Mouse (Mus musculus) olfactory bulb, adult 2 months (tissue): Measurements from ENCODE around the gene Pemt. TPM values are rescaled to one million over a fixed set of nuclear protein-coding genes. Genes with fewer than 3 reads are reported as not detected.
"Not testable (repeated sequence)": the region's sequence is repeated elsewhere in the genome, so short reads cannot be mapped to it uniquely, and the experiment has no call there.

ENCODE experiments used
- H3K27ac ChIP-seq: fragments of 200-500 bp; 2 replicates; pipeline ENCODE4 v1.5.1; 2012; ENCODE audit warnings: low read depth, low read length; ENCODE audit not compliant: insufficient read depth
- H3K4me1 ChIP-seq: fragments of 200-500 bp; 2 replicates; pipeline ENCODE4 v1.6.1; 2012; ENCODE audit warnings: low read length; ENCODE audit not compliant: control insufficient read depth, insufficient read depth
- H3K4me3 ChIP-seq: fragments of 200-500 bp; 2 replicates; pipeline ENCODE4 v1.5.1; 2012; ENCODE audit warnings: mild to moderate bottlenecking, low read depth, low read length, moderate library complexity; ENCODE audit not compliant: insufficient read depth
- CTCF ChIP-seq: fragments of 200-500 bp; IDR thresholded peaks from 2 replicates; pipeline ENCODE4 v1.5.1; 2012; ENCODE audit warnings: low read depth, mild to moderate bottlenecking, low read length, moderate library complexity; ENCODE audit not compliant: insufficient read depth
- POLR2A ChIP-seq: fragments of 200-500 bp; IDR thresholded peaks from 2 replicates; pipeline ENCODE4 v1.6.1; 2012; ENCODE audit warnings: mild to moderate bottlenecking, low read depth, low read length, moderate library complexity; ENCODE audit not compliant: insufficient read depth
- WGBS: fragments of 180-500 bp; shearing (Covaris S2); methylation state at CpG from one replicate; pipeline ENCODE4 v1.1.7; 2018; 5-methylcytosine and 5-hydroxymethylcytosine counted together
- polyA plus RNA-seq: library from polyadenylated mRNA; stranded (reverse); fragments of >200 nt; gene quantifications from 2 replicates; pipeline ENCODE4 v1.2.4, GENCODE M21; 2012; ENCODE audit warnings: low replicate concordance; ENCODE audit not compliant: missing spikeins, insufficient read depth, insufficient read length

Pemt gene
- polyA plus RNA-seq, 1 experiment: not detected

- Histone ChIP-seq H3K27ac (peak within 1 kb of the TSS; percentile 92), H3K4me3 (peak within 1 kb of the TSS; percentile 76), H3K4me1 (peaks cover 9% of the 10 kb centered on the region; the same call in 1 of the 2 replicates)
- 1% methylated on average over 43 of the region's 43 CpGs for WGBS
- no peak for TF ChIP-seq CTCF
- TF ChIP-seq POLR2A: 0 out of 2 replicates have a peak, but pooled peaks have one; percentile 44
These were observed 98.4 kb downstream of the Pemt start, which contains the start of gene Med9 for GRCm38 (mm10) chr11:59947752-59948400. TSS of gene Med9 (plus strand) at chr11:59948206.

GRCm38 (mm10) chr11:59944855-59945254, 101.4 kb downstream of the Pemt start:
- not testable (repeated sequence) for H3K27ac ChIP-seq, H3K4me3 ChIP-seq, H3K4me1 ChIP-seq
- 86% methylated on average over 10 of the region's 10 CpGs for WGBS

GRCm38 (mm10) chr11:59941391-59941790, 104.9 kb downstream of the Pemt start:
- Histone ChIP-seq H3K4me3 (no peak overlapping the region), H3K27ac (no peak overlapping the region), H3K4me1 (peaks cover 2% of the 10 kb centered on the region; the same call in 1 of the 2 replicates)
- 20% methylated on average over 3 of the region's 3 CpGs for WGBS
- TF ChIP-seq POLR2A (no peak), CTCF (no peak)

GRCm38 (mm10) chr11:59940645-59941044, 105.6 kb downstream of the Pemt start:
- Histone ChIP-seq H3K27ac (no peak overlapping the region), H3K4me1 (no peaks in the 10 kb centered on the region), H3K4me3 (no peak overlapping the region)
- TF ChIP-seq CTCF (no peak), POLR2A (no peak)
- WGBS: 72% methylated on average over 3 of the region's 3 CpGs

GRCm38 (mm10) chr11:59939821-59940220, 106.5 kb downstream of the Pemt start:
- WGBS: 84% methylated on average over 1 of the region's 1 CpGs
- H3K4me1 ChIP-seq: 0 out of 2 replicates have a peak, but pooled peaks cover 3% of the 10 kb centered on the region
- no peak overlapping the region for H3K27ac ChIP-seq
- TF ChIP-seq CTCF: no peak
- no peak for TF ChIP-seq POLR2A
- no peak overlapping the region for H3K4me3 ChIP-seq

GRCm38 (mm10) chr11:59937615-59938014, 108.7 kb downstream of the Pemt start:
- no peak for TF ChIP-seq POLR2A
- TF ChIP-seq CTCF: no peak
- Histone ChIP-seq H3K27ac (no peak overlapping the region), H3K4me3 (no peak overlapping the region), H3K4me1 (peaks cover 11% of the 10 kb centered on the region)
- WGBS: 29% methylated on average over 2 of the region's 2 CpGs

- 68% methylated on average over 3 of the region's 3 CpGs for whole genome bisulfite sequencing
- TF ChIP-seq CTCF (no peak), POLR2A (no peak)
- H3K27ac ChIP-seq: no peak overlapping the region
- H3K4me3 ChIP-seq: no peak overlapping the region
- H3K4me1 ChIP-seq: peaks cover 11% of the 10 kb centered on the region
These were observed 109.3 kb downstream of the Pemt start for GRCm38 (mm10) chr11:59937023-59937422.

- 26% methylated on average over 12 of the region's 12 CpGs for WGBS
- Histone ChIP-seq H3K4me3 (no peak overlapping the region), H3K27ac (no peak overlapping the region), H3K4me1 (peaks cover 11% of the 10 kb centered on the region)
- TF ChIP-seq CTCF: no peak
- TF ChIP-seq POLR2A: no peak
These were observed 112.3 kb downstream of the Pemt start for GRCm38 (mm10) chr11:59933943-59934342.

GRCm38 (mm10) chr11:59932560-59933337, 113.5 kb downstream of the Pemt start:
- H3K4me3 ChIP-seq: no peak overlapping the region

More at GRCm38 (mm10) chr11:59932560-59933337, 113.5 kb downstream of the Pemt start:
- TF ChIP-seq POLR2A (no peak), CTCF (no peak)
- WGBS: 79% methylated on average over 9 of the region's 9 CpGs
- no peak overlapping the region for H3K27ac ChIP-seq
- peaks cover 11% of the 10 kb centered on the region for H3K4me1 ChIP-seq
